Mouse (Mus musculus): ENCODE data around the gene Ybx2.

DNA sequence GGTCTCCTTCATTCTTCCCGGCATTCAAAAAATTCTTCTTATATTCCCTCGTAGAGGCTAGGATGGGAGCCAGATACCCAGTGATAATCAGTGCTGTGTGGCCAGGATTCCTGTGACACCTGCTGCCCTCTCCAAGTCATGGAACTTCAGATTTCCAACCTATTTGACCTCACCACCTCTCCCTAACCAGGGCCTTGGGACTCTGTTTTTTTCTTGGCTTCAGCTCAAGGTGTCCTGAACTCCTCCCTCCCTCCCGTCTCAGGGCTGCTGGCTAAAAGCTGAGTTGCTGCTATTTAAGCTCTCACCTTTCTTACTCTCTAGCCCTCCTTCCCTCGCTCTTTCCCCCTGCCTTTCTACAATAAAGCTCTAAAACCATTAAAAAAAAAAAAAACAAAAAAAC is 35.7 kb upstream of the Ybx2 start:
- TF ChIP-seq CTCF (IDR thresholded peaks at IDR 0.05; ENCODE audit: borderline replicate concordance, insufficient read depth, low read length) (no peak), POLR2A (IDR thresholded peaks at IDR 0.05; ENCODE audit: low read depth, low read length) (no peak)
